Mouse (Mus musculus): Measurements from ENCODE around the gene Camk2g.

Gene Camk2g

GRCm38 (mm10) chr14:20793758-20794531 is at the start of gene Camk2g:
Gene Camk2g, minus strand, starts transcription at chr14:20794088.
- DNase-seq (ENCODE audit: low read depth, low spot score): peak; percentile 85

DNA sequence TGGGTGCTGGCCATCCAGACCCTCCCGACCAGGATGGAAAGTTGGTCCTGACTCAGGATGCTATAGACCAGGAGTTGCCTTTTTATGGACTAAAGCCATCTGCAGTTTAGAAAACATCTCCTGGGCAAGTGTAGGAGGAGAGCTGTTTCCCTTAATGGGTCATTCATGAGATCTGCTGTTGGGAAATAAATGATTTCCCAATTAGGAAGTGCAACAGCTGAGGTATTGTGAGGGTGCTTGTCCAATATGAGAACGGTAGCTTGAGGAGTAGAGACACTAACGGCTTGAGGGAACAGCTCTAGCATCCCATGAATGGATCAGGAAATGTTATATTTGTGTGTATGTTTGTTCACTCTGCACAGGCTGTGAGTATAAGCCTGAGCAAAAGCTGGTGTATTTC is 48.7 kb upstream of the Camk2g start:
- DNase-seq (ENCODE audit: low read depth, low spot score): no peak

- no peak for DNase-seq (ENCODE audit: low read depth, low spot score)
Observed at GRCm38 (mm10) chr14:20841526-20841925, 47.6 kb upstream of the Camk2g start.

- DNase-seq (ENCODE audit: low read depth, low spot score): no peak
Observed at GRCm38 (mm10) chr14:20837681-20838080, 43.8 kb upstream of the Camk2g start.

GRCm38 (mm10) chr14:20836905-20837376 is 43.1 kb upstream of the Camk2g start:
- DNase-seq (ENCODE audit: low read depth, low spot score): no peak

GRCm38 (mm10) chr14:20836171-20836904 is 42.5 kb upstream of the Camk2g start, which contains the start of gene Plau:
Gene Plau, plus strand, starts transcription at chr14:20836660.
- peak; percentile 79 for DNase-seq (ENCODE audit: low read depth, low spot score)

GRCm38 (mm10) chr14:20834136-20834535 is 40.2 kb upstream of the Camk2g start:
- no peak for DNase-seq (ENCODE audit: low read depth, low spot score)

DNA sequence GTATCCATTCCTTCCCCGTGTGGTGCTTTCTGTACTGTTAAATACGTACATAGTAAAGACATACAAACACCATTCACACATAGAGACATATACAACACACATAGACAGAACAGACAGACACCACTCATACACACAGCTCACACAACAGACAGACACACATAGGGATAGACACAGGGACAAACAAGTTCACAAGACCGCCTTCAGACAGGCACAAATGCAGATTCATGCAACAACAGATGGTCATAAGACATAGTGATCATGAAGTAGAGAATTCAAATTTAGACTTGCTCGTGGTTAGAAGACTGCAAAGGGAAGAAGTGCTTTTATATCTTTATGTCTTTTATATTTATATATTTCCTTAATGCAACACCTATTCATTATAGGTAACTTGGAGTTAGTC is 39.6 kb upstream of the Camk2g start:
- no peak for DNase-seq (ENCODE audit: low read depth, low spot score)

GRCm38 (mm10) chr14:20831915-20832314 is 38.0 kb upstream of the Camk2g start:
- no peak for DNase-seq (ENCODE audit: low read depth, low spot score)

GRCm38 (mm10) chr14:20831141-20831910 is 37.4 kb upstream of the Camk2g start:
- DNase-seq (ENCODE audit: low read depth, low spot score): no peak

GRCm38 (mm10) chr14:20829523-20830366 is 35.9 kb upstream of the Camk2g start:
- DNase-seq (ENCODE audit: low read depth, low spot score): no peak

GRCm38 (mm10) chr14:20828524-20828923 is 34.6 kb upstream of the Camk2g start:
- DNase-seq (ENCODE audit: low read depth, low spot score): no peak

DNA sequence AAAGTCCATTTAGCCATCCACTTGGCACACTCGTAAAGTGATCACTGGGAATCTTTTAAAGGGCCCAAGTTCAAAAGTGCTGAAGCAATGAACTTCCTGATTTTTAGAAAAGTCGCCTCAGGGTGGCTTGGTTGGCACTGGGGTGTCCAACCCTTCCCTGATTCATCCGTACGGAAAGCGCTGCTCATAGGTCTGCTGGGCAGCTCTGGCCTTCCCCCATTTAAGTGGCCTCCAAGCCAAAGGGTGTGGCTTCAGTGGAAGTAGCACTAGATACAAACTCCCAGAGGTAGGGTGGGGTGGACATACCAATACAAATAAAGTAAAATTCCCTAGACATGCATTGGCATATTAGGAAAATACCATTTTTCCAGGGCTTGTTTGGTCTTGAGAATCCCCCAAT is 33.6 kb upstream of the Camk2g start:
- DNase-seq (ENCODE audit: low read depth, low spot score): no peak

GRCm38 (mm10) chr14:20827061-20827460 is 33.2 kb upstream of the Camk2g start:
- no peak for DNase-seq (ENCODE audit: low read depth, low spot score)

- DNase-seq (ENCODE audit: low read depth, low spot score): no peak
Observed at GRCm38 (mm10) chr14:20825516-20825915, 31.6 kb upstream of the Camk2g start.

GRCm38 (mm10) chr14:20824517-20824916 is 30.6 kb upstream of the Camk2g start:
- DNase-seq (ENCODE audit: low read depth, low spot score): no peak

- no peak for DNase-seq (ENCODE audit: low read depth, low spot score)
Observed at GRCm38 (mm10) chr14:20815448-20815847, 21.6 kb upstream of the Camk2g start.

DNA sequence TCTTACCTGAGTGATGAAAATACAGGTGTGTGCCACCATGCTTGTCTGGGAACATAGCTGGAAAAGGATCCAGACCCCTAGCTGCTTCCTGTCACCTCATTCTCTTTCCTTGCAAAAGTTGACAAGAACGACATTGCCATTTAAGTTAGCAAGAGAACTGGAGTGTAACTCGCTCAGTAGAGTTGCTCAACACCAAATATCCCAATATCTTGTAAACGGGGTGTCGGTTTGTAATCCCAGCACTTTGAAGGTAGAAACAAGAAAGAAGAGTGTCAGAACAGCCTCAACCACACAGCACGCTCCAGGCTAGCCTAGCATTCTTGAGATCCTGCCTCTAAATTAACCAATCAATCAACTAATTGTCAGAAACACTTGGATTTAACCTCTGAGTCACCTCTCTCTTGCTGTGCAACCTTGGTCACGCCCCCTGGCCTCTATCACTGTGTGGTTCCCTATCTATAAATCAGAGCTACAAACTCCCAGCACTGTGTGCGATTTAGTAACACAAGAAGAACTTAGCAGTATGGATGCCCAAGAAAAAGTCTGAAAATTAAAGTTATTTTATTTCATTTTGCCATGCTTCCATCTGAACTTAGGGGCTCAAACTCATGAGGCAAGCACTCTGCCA is 18.0 kb upstream of the Camk2g start:
- peak; percentile 37 for DNase-seq (ENCODE audit: low read depth, low spot score)

DNA sequence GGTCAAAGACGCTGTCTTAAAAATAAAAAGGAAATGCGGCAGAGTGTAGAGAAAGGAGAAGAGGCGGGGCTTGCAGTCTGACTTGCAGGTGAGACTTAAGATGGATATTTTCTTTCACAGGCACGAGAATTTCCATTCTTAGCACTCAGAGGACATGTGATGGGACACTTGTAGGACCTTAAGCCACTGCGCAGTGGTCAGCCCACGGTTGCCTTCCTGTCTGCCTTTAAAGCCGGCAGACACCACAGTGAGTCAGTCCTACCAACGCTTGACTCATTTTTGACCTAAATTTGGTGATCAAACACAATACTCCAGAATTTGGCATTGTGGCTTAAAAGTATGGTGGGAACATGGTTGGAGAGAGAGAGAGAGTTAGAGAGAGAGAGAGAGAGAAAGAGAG is 17.3 kb upstream of the Camk2g start:
- DNase-seq (ENCODE audit: low read depth, low spot score): no peak

DNA sequence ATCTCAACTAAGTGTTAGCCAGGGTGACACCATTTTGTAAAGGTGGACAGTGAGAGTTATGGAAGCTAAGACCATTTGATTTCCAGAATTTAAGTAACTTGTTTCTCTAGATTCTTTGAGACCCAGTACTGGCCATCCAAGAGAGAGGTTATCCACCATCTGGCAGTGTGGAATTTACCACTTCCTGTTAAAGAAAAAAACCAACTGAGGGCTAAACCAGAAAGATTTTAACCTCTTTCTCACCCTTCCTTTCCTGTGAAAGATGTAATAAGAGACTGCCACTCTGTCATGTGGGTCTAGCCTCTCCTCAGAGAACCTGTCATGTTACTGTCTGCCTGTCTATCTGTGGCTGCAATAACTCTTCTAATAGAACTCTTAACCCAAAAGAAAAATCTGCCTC is 15.9 kb upstream of the Camk2g start:
- no peak for DNase-seq (ENCODE audit: low read depth, low spot score)

DNA sequence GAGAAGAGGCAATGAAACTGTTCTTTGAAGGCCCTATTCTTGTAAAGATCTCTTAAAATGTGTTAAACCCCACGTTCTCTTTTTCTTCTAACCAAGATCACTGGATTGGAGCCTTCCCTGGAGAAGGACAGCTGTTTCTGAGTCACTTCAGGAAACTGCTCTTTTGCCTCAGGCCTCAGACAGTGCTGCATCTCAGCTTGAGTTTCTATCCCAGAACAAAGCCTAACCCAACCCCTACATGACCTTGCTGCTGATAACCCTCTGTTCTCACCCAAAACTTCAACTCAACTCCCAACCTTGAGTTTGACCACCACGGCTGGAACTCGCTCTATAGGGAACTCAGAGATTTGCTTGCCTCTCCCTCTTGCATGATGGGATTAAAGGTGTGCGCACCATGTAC is 15.5 kb upstream of the Camk2g start:
- no peak for DNase-seq (ENCODE audit: low read depth, low spot score)

All from mesoderm, embryonic 11.5 days (tissue).